Mouse (Mus musculus) urinary bladder, postnatal 14 days (tissue): ENCODE measurements around the gene Ppp2r5e.

Source experiments
- DNase-seq: peaks from one replicate; pipeline ENCODE4 v3.0.0; 2021; ENCODE audit warnings: low spot score

The Ppp2r5e gene

DNA sequence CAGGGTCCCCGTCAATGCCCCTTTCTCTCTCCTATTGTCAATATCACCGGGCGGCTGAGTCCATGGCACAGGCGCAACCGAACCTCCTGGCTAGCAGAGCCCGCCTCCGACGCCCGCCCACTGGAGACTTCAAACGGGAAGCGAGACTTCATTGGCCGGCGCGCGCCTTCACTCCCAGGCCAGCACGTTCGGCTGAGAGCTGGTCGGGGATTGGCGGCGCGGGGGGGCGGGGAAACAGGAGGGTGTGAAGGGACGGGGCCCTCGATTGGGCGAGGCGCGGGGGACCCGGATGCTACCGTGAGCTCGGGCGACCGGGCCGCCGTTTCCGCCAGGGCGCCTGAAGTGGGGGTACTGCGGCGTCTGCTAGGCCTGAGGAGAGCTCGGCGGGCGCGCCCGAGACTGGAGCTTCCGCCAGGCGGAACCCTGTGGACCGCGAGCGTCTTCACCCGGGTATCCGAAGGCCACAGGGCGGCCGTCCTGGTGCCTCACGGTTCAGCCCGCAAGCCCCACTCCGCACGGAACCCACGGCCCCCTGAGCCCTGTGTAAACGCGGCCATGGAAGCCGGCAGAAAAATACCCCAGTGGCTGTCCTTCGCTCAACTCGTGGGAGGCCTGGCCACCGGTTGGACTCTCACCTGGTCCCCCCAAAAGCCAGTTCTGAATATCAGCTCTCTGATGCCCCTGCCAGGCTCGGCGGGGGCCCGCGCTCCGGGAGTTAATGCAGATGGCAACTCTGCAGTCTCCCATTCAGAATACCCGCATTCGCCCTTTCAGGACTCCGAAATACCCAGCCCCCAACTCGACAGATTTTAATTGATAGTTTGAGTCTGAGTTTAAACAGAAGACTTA, at the start of gene Ppp2r5e:
TSS of gene Ppp2r5e (minus strand) at position 92 of the 849 bp plus-strand sequence.
- DNase-seq: peak; percentile 99

GRCm38 (mm10) chr12:75645780-75646179, 49.7 kb upstream of the Ppp2r5e start:
- DNase-seq: no peak

DNA sequence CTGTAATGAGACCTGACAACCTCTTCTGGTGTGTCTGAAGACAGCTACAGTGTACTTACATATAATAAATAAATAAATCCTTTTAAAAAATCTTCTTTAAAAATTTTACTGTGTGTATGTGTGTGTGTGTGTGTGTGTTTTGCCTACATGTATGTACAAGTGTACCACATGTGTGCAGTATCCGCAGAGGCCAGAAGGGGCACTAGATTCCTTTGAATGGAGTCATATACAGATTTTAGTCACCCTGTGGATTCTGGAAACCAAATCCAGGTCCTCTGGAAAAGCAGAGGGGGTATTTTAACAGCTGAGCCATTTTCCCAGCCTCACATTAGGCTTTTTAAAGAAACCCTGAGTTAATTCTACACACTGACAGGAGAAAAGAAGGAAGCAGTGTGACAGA, 45.7 kb upstream of the Ppp2r5e start:
- no peak for DNase-seq

- DNase-seq: no peak
These were observed 42.3 kb upstream of the Ppp2r5e start for GRCm38 (mm10) chr12:75638345-75638744.

- DNase-seq: no peak
These were observed 41.1 kb upstream of the Ppp2r5e start for GRCm38 (mm10) chr12:75637103-75637502.

DNA sequence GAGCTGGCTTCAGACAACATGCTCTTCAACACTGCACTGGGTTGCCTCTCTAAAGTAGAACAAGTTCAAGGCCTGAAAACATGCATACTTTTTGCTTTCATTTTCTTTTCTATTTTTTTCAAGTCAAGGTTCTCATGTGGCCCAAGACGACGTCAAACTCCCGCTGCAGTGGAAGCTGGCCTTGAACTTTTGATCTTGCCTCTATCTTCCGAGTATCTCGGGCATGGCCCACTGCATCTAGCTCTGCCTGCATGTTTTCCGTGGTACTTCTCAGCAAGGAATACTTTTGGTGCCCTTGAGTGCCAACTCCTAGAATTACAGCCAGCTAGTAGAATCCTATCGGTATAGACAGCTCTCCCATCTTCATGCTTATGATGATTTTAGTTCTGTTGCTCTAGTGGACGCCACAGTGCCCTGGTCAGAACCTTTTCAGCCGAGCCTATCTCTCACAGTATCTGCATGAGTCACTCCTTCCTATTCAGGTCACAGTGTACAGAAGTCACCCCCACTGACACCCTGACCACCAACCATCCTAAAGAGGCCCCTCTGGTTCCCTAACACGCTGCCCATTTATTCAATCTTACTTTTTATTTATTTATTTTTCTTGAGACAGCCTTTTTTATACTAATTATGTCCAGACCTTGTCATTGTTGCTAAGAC, 39.9 kb upstream of the Ppp2r5e start:
- DNase-seq: no peak

DNA sequence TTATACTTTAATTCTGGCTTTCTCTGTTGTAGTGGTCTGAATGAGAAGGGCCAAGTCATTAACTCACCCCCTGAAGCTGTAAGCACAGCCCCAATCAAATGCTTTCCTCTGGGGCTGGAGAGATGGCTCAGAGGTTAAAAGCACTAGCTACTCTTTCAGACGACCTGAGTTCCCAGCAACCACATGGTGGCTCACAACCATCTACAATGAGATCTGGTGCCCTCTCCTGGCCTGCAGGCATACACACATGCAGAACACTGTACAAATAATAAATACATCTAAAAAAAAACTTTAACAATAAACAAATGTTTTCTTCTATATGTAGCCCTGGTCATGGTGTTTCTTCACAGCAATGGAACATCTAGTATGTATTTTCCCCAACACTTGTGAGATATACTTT, 33.6 kb upstream of the Ppp2r5e start:
- DNase-seq: no peak

- no peak for DNase-seq
These were observed 27.2 kb upstream of the Ppp2r5e start for GRCm38 (mm10) chr12:75623292-75623691.

DNA sequence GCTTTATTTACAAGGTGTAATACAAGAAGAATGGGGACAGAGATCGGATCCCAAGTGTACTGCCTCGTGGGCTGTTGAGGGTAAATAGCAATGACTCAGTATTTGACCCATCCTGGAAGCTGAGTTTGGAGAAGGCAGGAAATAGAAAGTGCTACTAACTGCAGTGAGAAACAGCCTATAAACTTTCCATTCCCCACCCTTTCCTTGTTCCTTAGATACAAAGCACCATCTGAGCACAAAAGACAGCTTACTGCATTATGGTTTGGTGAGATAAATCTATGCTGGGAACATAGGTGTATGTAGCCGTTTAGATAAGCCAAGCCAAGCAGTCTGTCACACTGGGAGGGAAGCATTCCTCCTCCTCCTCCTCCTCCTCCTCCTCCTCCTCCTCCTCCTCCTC, 26.8 kb upstream of the Ppp2r5e start:
- no peak for DNase-seq

- no peak for DNase-seq
These were observed 20.8 kb upstream of the Ppp2r5e start for GRCm38 (mm10) chr12:75616841-75617240.

- DNase-seq: no peak
These were observed 20.2 kb upstream of the Ppp2r5e start for GRCm38 (mm10) chr12:75616158-75616791.

DNA sequence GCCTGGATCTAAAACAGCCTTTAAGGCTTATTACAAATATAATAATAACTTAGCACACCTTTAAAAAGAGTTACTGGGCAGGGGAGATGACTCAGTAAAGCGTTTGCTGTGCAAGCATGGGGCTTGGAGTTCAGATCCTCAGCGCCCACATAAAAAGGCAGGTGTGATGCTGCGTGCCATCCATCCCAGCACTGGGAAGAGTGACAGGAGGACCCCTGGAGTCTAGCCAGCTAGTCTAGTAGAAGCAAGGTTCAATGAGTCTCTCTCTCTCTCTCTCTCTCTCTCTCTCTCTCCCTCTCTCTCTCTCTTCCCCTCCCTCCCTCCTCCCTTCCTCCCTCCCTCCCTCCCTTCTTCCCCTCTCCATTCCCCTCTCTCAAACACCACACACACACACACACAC, 19.5 kb upstream of the Ppp2r5e start:
- DNase-seq: no peak

DNA sequence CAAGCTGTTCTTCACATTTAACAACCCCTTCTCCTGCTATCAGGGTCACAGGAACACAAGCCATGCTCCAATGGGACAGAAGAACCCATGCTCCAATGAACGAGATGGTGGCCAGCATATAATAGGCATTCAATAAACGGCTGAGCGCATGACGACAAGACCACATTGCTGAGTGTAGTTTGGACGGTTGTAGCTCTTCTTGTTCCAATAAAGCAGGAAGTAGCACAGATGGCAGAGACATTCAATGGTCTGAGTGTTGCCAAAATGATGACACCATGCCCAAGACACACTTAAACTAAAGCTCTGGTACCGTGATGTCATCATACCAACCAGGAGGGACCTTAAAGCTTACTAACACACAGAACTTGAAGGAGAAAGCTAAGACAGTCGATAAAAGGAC, 16.7 kb upstream of the Ppp2r5e start:
- DNase-seq: no peak

GRCm38 (mm10) chr12:75599490-75599889, 3.4 kb upstream of the Ppp2r5e start:
- DNase-seq: peak; percentile 19

GRCm38 (mm10) chr12:75598988-75599387, 2.9 kb upstream of the Ppp2r5e start:
- DNase-seq: no peak

DNA sequence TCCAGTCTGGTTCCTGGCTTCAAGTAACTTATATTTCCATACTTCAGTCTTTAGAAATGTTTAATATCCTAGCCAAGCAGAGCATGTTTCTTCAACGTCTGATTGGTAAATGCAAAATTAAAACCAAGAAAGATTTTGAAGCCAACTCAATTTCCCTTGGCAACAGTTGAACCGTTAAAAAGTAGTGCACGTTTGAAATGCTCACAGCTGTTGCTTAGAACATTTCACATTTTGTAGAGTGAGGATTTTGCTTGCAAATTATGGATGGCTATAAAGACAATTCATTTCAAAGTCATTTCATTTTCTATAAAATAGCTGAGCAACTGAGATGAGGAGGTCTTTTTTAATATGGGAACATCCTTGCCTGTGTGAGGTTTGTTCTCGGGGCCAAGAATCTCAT, 1.7 kb upstream of the Ppp2r5e start:
- no peak for DNase-seq

DNA sequence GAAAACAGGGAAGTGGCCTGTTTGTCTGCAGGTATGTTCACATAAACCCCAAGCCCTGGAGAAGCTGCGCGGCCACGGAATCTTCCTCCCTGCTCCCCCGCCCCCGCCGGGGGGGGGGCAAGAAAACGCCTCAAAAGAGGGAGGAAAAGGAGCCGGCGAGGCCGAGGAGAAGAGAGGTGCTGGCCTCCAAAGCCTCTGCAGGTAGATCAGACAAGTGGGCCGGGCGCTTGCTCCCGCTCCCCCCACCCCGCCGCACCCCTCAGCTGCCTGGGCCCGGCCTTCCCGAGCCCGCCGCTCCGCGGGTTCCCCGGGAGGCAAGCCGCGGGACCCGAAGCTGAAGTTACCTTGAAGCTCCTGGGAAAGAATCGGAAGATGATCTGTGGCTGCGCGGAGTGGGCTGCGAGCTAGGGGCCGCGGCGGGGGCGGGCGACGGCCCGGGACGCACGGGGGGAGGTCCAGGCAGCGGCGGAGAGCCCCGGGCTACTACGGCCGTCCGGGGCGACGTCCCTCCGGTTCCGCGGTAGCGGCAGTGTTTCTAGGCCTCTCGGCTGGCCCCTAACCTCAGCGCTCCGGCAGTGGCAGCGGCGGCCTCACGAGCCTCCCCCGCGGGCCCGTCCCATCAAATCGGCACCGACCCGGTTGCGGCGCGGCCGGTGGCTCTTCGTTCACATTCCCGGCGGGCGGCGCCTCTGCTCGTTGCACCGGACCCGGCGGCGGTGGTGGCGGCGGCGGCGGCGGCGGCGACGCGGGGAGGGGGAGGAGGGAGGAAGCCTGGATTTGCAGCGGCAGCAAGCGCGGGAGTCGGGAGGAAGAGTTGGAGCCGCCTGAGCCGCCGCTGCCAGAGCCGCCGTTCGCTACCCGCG, 523 bp downstream of the Ppp2r5e start:
- peak; percentile 49 for DNase-seq

- DNase-seq: no peak
These were observed 1.6 kb downstream of the Ppp2r5e start for GRCm38 (mm10) chr12:75594404-75594803.

DNA sequence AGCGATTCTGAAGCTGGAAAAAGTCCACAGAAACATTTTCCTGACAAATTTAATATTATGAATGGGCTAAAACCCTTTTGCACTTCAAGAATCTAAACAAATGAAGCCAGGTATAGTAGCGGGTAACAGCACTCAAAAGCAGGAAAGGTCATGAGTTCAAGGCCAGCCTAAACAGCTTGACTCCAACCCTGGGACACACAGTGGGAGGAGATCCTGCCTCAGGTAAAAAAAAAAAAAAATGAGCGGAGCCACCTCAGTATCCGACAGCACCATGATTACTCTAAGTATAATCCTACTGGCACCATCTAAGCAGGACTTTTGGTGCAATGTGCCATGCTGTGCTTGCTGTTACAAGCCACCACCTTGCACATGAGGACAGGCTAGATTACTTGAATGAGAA, 2.2 kb downstream of the Ppp2r5e start:
- no peak for DNase-seq

GRCm38 (mm10) chr12:75587501-75587900, 8.5 kb downstream of the Ppp2r5e start:
- no peak for DNase-seq

- DNase-seq: no peak
These were observed 12.3 kb downstream of the Ppp2r5e start for GRCm38 (mm10) chr12:75583776-75584175.

DNA sequence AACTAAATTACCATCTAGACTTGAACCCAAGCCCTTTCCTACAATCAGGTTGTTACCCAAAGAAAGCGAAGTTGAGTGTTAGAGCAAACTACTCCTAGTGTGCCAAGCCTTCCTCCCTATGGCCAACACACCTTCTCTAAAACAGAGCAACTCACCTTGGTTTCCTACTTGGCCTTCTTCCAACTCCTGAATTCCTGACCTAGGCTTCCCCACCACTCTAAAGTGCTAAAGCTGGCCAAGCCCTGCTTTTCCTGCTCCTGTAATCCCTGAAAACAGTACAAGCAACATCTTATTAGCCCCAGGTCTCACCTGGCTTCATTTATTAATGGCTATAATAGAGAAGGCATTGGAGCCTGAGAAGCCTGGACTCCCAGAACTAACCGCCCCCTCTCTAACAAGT, 17.0 kb downstream of the Ppp2r5e start:
- no peak for DNase-seq
